Mouse (Mus musculus): ENCODE results near the gene Olfr1448. TPM values are rescaled to one million over a fixed set of nuclear protein-coding genes. Genes with fewer than 3 reads are reported as not detected.

The Olfr1448 gene
- polyA plus RNA-seq (2021; fragmentation: Nextera tagmentation) = not detected in 2 replicates
- long read RNA-seq, experiment 1 = 0 reads
- long read RNA-seq, experiment 2 = 0 reads

GRCm38 (mm10) chr19:12924319-12924718 lies at the start of gene Olfr1448:
Gene Olfr1448, minus strand, starts transcription at chr19:12924419.

GRCm38 (mm10) chr19:12949958-12950357 lies 25.7 kb upstream of the Olfr1448 start, which contains the start of gene Olfr1450:
Gene Olfr1450, plus strand, starts transcription at chr19:12950258.

GRCm38 (mm10) chr19:12930540-12930939 lies 6.3 kb upstream of the Olfr1448 start, which contains the start of gene Olfr1449:
Gene Olfr1449, plus strand, starts transcription at chr19:12930840.

GRCm38 (mm10) chr19:12903643-12904042 lies 20.6 kb downstream of the Olfr1448 start, which contains the start of gene Olfr1447:
Gene Olfr1447, minus strand, starts transcription at chr19:12903743.

GRCm38 (mm10) chr19:12893424-12893823 lies 30.8 kb downstream of the Olfr1448 start, which contains the start of gene Olfr1446:
Gene Olfr1446, minus strand, starts transcription at chr19:12893524.

GRCm38 (mm10) chr19:12883555-12883954 lies 40.7 kb downstream of the Olfr1448 start, which contains the start of gene Olfr1445:
Gene Olfr1445, plus strand, starts transcription at chr19:12883855.

Other genes with a start within 250 kb of the Olfr1448 start
- not detected in 2 replicates for gene Olfr1443, start 246.3 kb downstream of the Olfr1448 start, polyA plus RNA-seq (2021; fragmentation: Nextera tagmentation)
- gene Keg1, start 228.6 kb downstream of the Olfr1448 start, polyA plus RNA-seq (2021; fragmentation: Nextera tagmentation) = not detected in 2 replicates
- gene Cntf, start 158.8 kb downstream of the Olfr1448 start, polyA plus RNA-seq (2021; fragmentation: Nextera tagmentation) = 2.7 and 2.9 TPM in 2 replicates
- gene Zfp91, start 128.3 kb downstream of the Olfr1448 start, polyA plus RNA-seq (2021; fragmentation: Nextera tagmentation) = 5.2 and 5.3 TPM in 2 replicates
- 2.1 and 2.2 TPM in 2 replicates for gene Lpxn, start 128.2 kb downstream of the Olfr1448 start, polyA plus RNA-seq (2021; fragmentation: Nextera tagmentation)
- gene Gm5244, start 77.7 kb downstream of the Olfr1448 start, polyA plus RNA-seq (2021; fragmentation: Nextera tagmentation) = not detected in 2 replicates
- not detected in 2 replicates for gene Olfr1444, start 67.1 kb downstream of the Olfr1448 start, polyA plus RNA-seq (2021; fragmentation: Nextera tagmentation)
- gene Olfr1445, start 40.6 kb downstream of the Olfr1448 start, polyA plus RNA-seq (2021; fragmentation: Nextera tagmentation) = not detected in 2 replicates
- not detected in 2 replicates for gene Olfr1446, start 30.9 kb downstream of the Olfr1448 start, polyA plus RNA-seq (2021; fragmentation: Nextera tagmentation)
- not detected in 2 replicates for gene Olfr1447, start 20.7 kb downstream of the Olfr1448 start, polyA plus RNA-seq (2021; fragmentation: Nextera tagmentation)
- gene Olfr1449, start 6.4 kb upstream of the Olfr1448 start, polyA plus RNA-seq (2021; fragmentation: Nextera tagmentation) = not detected in 2 replicates
- gene Olfr1450, start 25.8 kb upstream of the Olfr1448 start, polyA plus RNA-seq (2021; fragmentation: Nextera tagmentation) = not detected in 2 replicates
- not detected in 2 replicates for gene Olfr1451, start 70.6 kb upstream of the Olfr1448 start, polyA plus RNA-seq (2021; fragmentation: Nextera tagmentation)
- gene Olfr1453, start 103.9 kb upstream of the Olfr1448 start, polyA plus RNA-seq (2021; fragmentation: Nextera tagmentation) = not detected in 2 replicates
- not detected in 2 replicates for gene Olfr1454, start 136.2 kb upstream of the Olfr1448 start, polyA plus RNA-seq (2021; fragmentation: Nextera tagmentation)
- not detected in 2 replicates for gene Olfr1457, start 173.5 kb upstream of the Olfr1448 start, polyA plus RNA-seq (2021; fragmentation: Nextera tagmentation)
- not detected in 2 replicates for gene Olfr1458, start 182.4 kb upstream of the Olfr1448 start, polyA plus RNA-seq (2021; fragmentation: Nextera tagmentation)
- gene Olfr1459, start 225.1 kb upstream of the Olfr1448 start, polyA plus RNA-seq (2021; fragmentation: Nextera tagmentation) = not detected in 2 replicates
- not detected in 2 replicates for gene Olfr1461, start 238.6 kb upstream of the Olfr1448 start, polyA plus RNA-seq (2021; fragmentation: Nextera tagmentation)